Mouse (Mus musculus) stomach, embryonic 14.5 days (tissue): ENCODE data around the gene Slfn9. TPM values are rescaled to one million over a fixed set of nuclear protein-coding genes. Genes with fewer than 3 reads are reported as not detected.
"Not testable (repeated sequence)": the region's sequence is repeated elsewhere in the genome, so short reads cannot be mapped to it uniquely, and the experiment has no call there.

Experiments
- ATAC-seq: fragments of 200-750 bp; cut with Nextera tagmentation; 2 replicates; pipeline ENCODE4 v1.8.0; 2017; ENCODE audit warnings: low read depth, moderate TSS enrichment; ENCODE audit not compliant: insufficient number of reproducible peaks, insufficient read depth, low FRiP score
- H3K27ac ChIP-seq: fragments of 300-500 bp; sonication (generic); 2 replicates; pipeline ENCODE4 v1.5.1; 2014; ENCODE audit warnings: mild to moderate bottlenecking, low read length, moderate library complexity, mixed read lengths
- H3K27me3 ChIP-seq: fragments of 300-500 bp; sonication (generic); 2 replicates; pipeline ENCODE4 v1.6.1; 2014; ENCODE audit warnings: low read length, control low read depth, mixed read lengths; ENCODE audit not compliant: control insufficient read depth, insufficient read depth
- H3K36me3 ChIP-seq: fragments of 300-500 bp; sonication (generic); 2 replicates; pipeline ENCODE4 v1.6.1; 2014; ENCODE audit warnings: mild to moderate bottlenecking, control low read depth, low read length, moderate library complexity, mixed read lengths; ENCODE audit not compliant: control insufficient read depth, insufficient read depth
- H3K4me1 ChIP-seq: fragments of 300-500 bp; sonication (generic); 2 replicates; pipeline ENCODE4 v1.6.1; 2014; ENCODE audit warnings: low read length, control low read depth, mixed read lengths; ENCODE audit not compliant: control insufficient read depth, insufficient read depth
- H3K4me2 ChIP-seq: fragments of 300-500 bp; sonication (generic); replicated peaks from 2 replicates; pipeline ENCODE4 v1.6.1; 2014; ENCODE audit warnings: low read depth, low read length, control low read depth
- H3K4me3 ChIP-seq: fragments of 300-500 bp; sonication (generic); 2 replicates; pipeline ENCODE4 v1.5.1; 2014; ENCODE audit warnings: low read depth, low read length, control low read depth
- H3K9ac ChIP-seq: fragments of 300-500 bp; sonication (generic); replicated peaks from 2 replicates; pipeline ENCODE4 v1.6.1; 2014; ENCODE audit warnings: low read depth, mild to moderate bottlenecking, control low read depth, low read length, moderate library complexity, mixed read lengths
- H3K9me3 ChIP-seq: fragments of 300-500 bp; sonication (generic); 2 replicates; pipeline ENCODE4 v1.6.1; 2016; ENCODE audit warnings: low read depth, low read length, control low read depth; ENCODE audit not compliant: control insufficient read depth
- WGBS: fragments of 180-500 bp; shearing (Covaris S2); extraction: QIAGEN DNeasy Blood & Tissue Kit; methylation state at CpG from one replicate; pipeline ENCODE4 v1.1.7; 2014; 5-methylcytosine and 5-hydroxymethylcytosine counted together
- microRNA-seq: library from miRNA; unstranded; fragments of <30 nt; microRNA quantifications from one replicate; pipeline ENCODE4, GENCODE M21; 2016
- polyA plus RNA-seq: library from polyadenylated mRNA; unstranded; fragments of >200 nt; fragmentation: Nextera tagmentation; extraction: Ambion mirVana; gene quantifications from 2 replicates; pipeline ENCODE4 v1.2.1, GENCODE M21; 2014

Gene Slfn9
- polyA plus RNA-seq, 1 experiment from 2014 or later, result 30.6 TPM

- H3K36me3 ChIP-seq, H3K9me3 ChIP-seq, ATAC-seq, H3K27ac ChIP-seq, H3K4me1 ChIP-seq, H3K9ac ChIP-seq: not testable (repeated sequence)
- peaks cover 34% of the 10 kb centered on the region for H3K27me3 ChIP-seq
- peak overlapping the region; percentile 43 for H3K4me3 ChIP-seq
- H3K4me2 ChIP-seq, result peak overlapping the region; percentile 91
- under 1% methylated on average over 56 of the region's 63 CpGs for WGBS
Observed at GRCm38 (mm10) chr11:82931161-82931560, 60.5 kb downstream of the Slfn9 start.

DNA sequence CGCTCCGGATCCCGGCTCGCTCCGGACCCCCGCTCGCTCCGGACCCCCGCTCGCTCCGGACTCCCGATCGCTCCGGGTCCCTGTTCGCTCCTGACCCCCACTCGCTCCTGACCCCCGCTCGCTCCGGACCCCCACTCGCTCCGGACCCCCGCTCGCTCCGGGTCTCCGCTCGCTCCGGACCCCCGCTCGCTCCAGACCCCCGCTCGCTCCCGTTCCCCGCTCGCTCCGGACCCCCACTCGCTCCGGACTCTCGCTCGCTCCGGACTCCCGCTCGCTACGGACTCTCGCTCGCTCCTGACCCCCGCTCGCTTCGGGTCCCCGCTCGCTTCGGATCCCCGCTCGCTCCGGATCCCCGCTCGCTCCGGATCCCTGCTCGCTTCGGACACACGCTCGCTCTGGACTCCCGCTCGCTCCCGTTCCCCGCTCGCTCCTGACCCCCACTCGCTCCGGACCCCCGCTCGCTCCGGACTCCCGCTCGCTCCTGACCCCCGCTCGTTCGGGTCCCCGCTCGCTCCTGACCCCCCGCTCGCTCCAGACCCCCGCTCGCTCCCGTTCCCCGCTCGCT, 61.2 kb downstream of the Slfn9 start:
- WGBS, result 1% methylated on average over 71 of the region's 85 CpGs
- H3K9me3 ChIP-seq, ATAC-seq, H3K27ac ChIP-seq, H3K4me1 ChIP-seq, H3K36me3 ChIP-seq, H3K9ac ChIP-seq: not testable (repeated sequence)
- peak overlapping the region; percentile 91 for H3K4me2 ChIP-seq
- peaks cover 34% of the 10 kb centered on the region for H3K27me3 ChIP-seq
- H3K4me3 ChIP-seq, result peak overlapping the region; percentile 43

DNA sequence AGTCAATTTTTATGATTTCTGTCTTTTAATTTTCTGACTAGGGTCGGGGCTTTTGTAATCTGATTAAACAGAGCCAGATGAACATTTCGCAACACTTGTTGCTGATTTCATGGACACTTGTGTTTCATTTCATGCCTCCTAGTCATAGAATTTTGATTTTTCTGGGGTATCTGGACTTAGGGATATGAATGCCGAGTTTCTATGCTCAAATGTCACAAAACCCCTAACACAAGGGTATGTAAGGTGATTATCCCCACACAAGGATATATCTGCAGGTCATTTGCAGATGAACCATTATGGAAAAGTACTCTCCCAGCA, 62.0 kb downstream of the Slfn9 start:
- ATAC-seq, result no peak
- WGBS, result 47% methylated on average over 3 of the region's 3 CpGs
- H3K4me1 ChIP-seq, result no peaks in the 10 kb centered on the region
- peaks cover 30% of the 10 kb centered on the region for H3K27me3 ChIP-seq
- no peaks in the 10 kb centered on the region for H3K9me3 ChIP-seq
- H3K4me3 ChIP-seq, result no peak overlapping the region
- no peak overlapping the region for H3K9ac ChIP-seq
- H3K36me3 ChIP-seq, result no peaks in the 10 kb centered on the region
- H3K27ac ChIP-seq, result no peak overlapping the region
- H3K4me2 ChIP-seq, result no peak overlapping the region

- no peak for ATAC-seq
- H3K9ac ChIP-seq, result no peak overlapping the region
- H3K4me3 ChIP-seq, result no peak overlapping the region
- whole genome bisulfite sequencing, result 30% methylated on average over 20 of the region's 20 CpGs
- H3K4me1 ChIP-seq, result no peaks in the 10 kb centered on the region
- no peaks in the 10 kb centered on the region for H3K36me3 ChIP-seq
- H3K27me3 ChIP-seq, result peaks cover 24% of the 10 kb centered on the region; the same call in 1 of the 2 replicates
- no peaks in the 10 kb centered on the region for H3K9me3 ChIP-seq
- H3K27ac ChIP-seq, result no peak overlapping the region
- no peak overlapping the region for H3K4me2 ChIP-seq
Observed at GRCm38 (mm10) chr11:82928897-82929632, 62.6 kb downstream of the Slfn9 start.

Small RNAs within 50 kb of the gene (microRNA-seq; reads per million reads assigned to microRNA genes)
- gene Gm27598, result not detected
- gene Mir7679, result not detected

Other genes starting within 250 kb of the Slfn9 start
- gene Cct6b, start 227.5 kb downstream of the Slfn9 start, polyA plus RNA-seq, result 0.22 and 0.56 TPM in 2 replicates
- gene Zfp830, start 227.5 kb downstream of the Slfn9 start, polyA plus RNA-seq, result 34.2 and 37.8 TPM in 2 replicates
- 34.9 and 43.4 TPM in 2 replicates for gene Lig3, start 210.7 kb downstream of the Slfn9 start, polyA plus RNA-seq
- gene Rffl, start 120.6 kb downstream of the Slfn9 start, polyA plus RNA-seq, result 17.9 and 19.5 TPM in 2 replicates
- gene Rad51d, start 101.2 kb downstream of the Slfn9 start, polyA plus RNA-seq, result 14.1 and 14.4 TPM in 2 replicates
- gene Fndc8, start 99.7 kb downstream of the Slfn9 start, polyA plus RNA-seq, result 0.12 and 0.34 TPM in 2 replicates
- 30.9 and 31.6 TPM in 2 replicates for gene Nle1, start 83.4 kb downstream of the Slfn9 start, polyA plus RNA-seq
- gene Unc45b, start 81.3 kb downstream of the Slfn9 start, polyA plus RNA-seq, result 1.6 and 1.8 TPM in 2 replicates
- gene Slfn5, start 40.5 kb downstream of the Slfn9 start, polyA plus RNA-seq, result 1.3 and 1.8 TPM in 2 replicates
- gene Slfn8, start 29.0 kb upstream of the Slfn9 start, polyA plus RNA-seq, result 0.78 and 0.86 TPM in 2 replicates
- 3.4 and 4.9 TPM in 2 replicates for gene Slfn2, start 73.3 kb upstream of the Slfn9 start, polyA plus RNA-seq
- 0.22 TPM in 1 of 2 replicates, not detected in the other for gene Slfn1, start 125.0 kb upstream of the Slfn9 start, polyA plus RNA-seq
- 0.19 TPM in 1 of 2 replicates, not detected in the other for gene Slfn4, start 183.4 kb upstream of the Slfn9 start, polyA plus RNA-seq
- 0.57 and 0.77 TPM in 2 replicates for gene Slfn3, start 199.5 kb upstream of the Slfn9 start, polyA plus RNA-seq